Mouse (Mus musculus): Measurements from ENCODE around the gene Amd1. TPM values are rescaled to one million over a fixed set of nuclear protein-coding genes. Genes with fewer than 3 reads are reported as not detected.

Gene Amd1
- polyA plus RNA-seq, 1 experiment: 34.0 TPM

- H3K4me2 ChIP-seq (ENCODE audit: low read depth): peak overlapping the region; percentile 84
Observed at GRCm38 (mm10) chr10:40259542-40259941, 42.4 kb downstream of the Amd1 start.

GRCm38 (mm10) chr10:40258976-40259375 is 43.0 kb downstream of the Amd1 start:
- H3ac ChIP-seq (ENCODE audit: control insufficient read depth, insufficient read length): no peak overlapping the region
- TF ChIP-seq MYOG (IDR thresholded peaks at IDR 0.05; ENCODE audit: control insufficient read depth in 1 of 3, insufficient read depth in 1 of 3, insufficient read length in 2 of 3, low read depth in 2 of 3): no peak
- TF ChIP-seq USF1 (IDR thresholded peaks at IDR 0.05; ENCODE audit: low read depth): no peak
- TF ChIP-seq TCF3 (IDR thresholded peaks at IDR 0.05; ENCODE audit: insufficient read length, low read depth): no peak
- no peak for TF ChIP-seq TCF12 (IDR thresholded peaks at IDR 0.05; ENCODE audit: insufficient read depth, poor library complexity, severe bottlenecking)
- no peak for TF ChIP-seq MYOD1 (IDR thresholded peaks at IDR 0.05; ENCODE audit: control insufficient read depth in 1 of 3, insufficient read length in 2 of 3, low read depth in 2 of 3)
- no peak for TF ChIP-seq CEBPB (IDR thresholded peaks at IDR 0.05; ENCODE audit: insufficient read depth, poor library complexity, severe bottlenecking)
- no peak for TF ChIP-seq E2F4 (IDR thresholded peaks at IDR 0.05; ENCODE audit: insufficient read depth)
- H3K4me2 ChIP-seq (ENCODE audit: low read depth): peak overlapping the region; percentile 84
- no peak overlapping the region for H3K4me3 ChIP-seq
- H3K27me3 ChIP-seq (ENCODE audit: control insufficient read depth, insufficient read depth, insufficient read length): no peaks in the 10 kb centered on the region
- no peaks in the 10 kb centered on the region for H3K79me2 ChIP-seq (ENCODE audit: control insufficient read depth, insufficient read depth)
- H3K36me3 ChIP-seq (ENCODE audit: control insufficient read depth, insufficient read depth): no peaks in the 10 kb centered on the region

More at GRCm38 (mm10) chr10:40259542-40259941, 42.4 kb downstream of the Amd1 start:
- Histone ChIP-seq H3ac (ENCODE audit: control insufficient read depth, insufficient read length) (no peak overlapping the region), H3K36me3 (ENCODE audit: control insufficient read depth, insufficient read depth) (no peaks in the 10 kb centered on the region), H3K79me2 (ENCODE audit: control insufficient read depth, insufficient read depth) (no peaks in the 10 kb centered on the region), H3K4me3 (no peak overlapping the region), H3K27me3 (ENCODE audit: control insufficient read depth, insufficient read depth, insufficient read length) (no peaks in the 10 kb centered on the region)
- TF ChIP-seq MYOG (IDR thresholded peaks at IDR 0.05; ENCODE audit: control insufficient read depth in 1 of 3, insufficient read depth in 1 of 3, insufficient read length in 2 of 3, low read depth in 2 of 3): no peak
- TF ChIP-seq SRF (IDR thresholded peaks at IDR 0.05; ENCODE audit: control insufficient read depth, insufficient read length, low read depth): no peak
- TF ChIP-seq TCF3 (IDR thresholded peaks at IDR 0.05; ENCODE audit: insufficient read length, low read depth): no peak
- TF ChIP-seq E2F4 (IDR thresholded peaks at IDR 0.05; ENCODE audit: insufficient read depth): no peak
- TF ChIP-seq USF1 (IDR thresholded peaks at IDR 0.05; ENCODE audit: low read depth): no peak
- TF ChIP-seq TCF12 (IDR thresholded peaks at IDR 0.05; ENCODE audit: insufficient read depth, poor library complexity, severe bottlenecking): no peak
- no peak for TF ChIP-seq MAX (IDR thresholded peaks at IDR 0.05; ENCODE audit: low read depth)
- no peak for TF ChIP-seq POLR2A (IDR thresholded peaks at IDR 0.05; ENCODE audit: insufficient read length, low read depth)
- TF ChIP-seq REST (IDR thresholded peaks at IDR 0.05; ENCODE audit: insufficient read depth, insufficient read length): no peak
- no peak for TF ChIP-seq POLR2AphosphoS2 (IDR thresholded peaks at IDR 0.05; ENCODE audit: insufficient read length, low read depth)
- no peak for TF ChIP-seq MYOD1 (IDR thresholded peaks at IDR 0.05; ENCODE audit: control insufficient read depth in 1 of 3, insufficient read length in 2 of 3, low read depth in 2 of 3)
- TF ChIP-seq CEBPB (IDR thresholded peaks at IDR 0.05; ENCODE audit: insufficient read depth, poor library complexity, severe bottlenecking): no peak

GRCm38 (mm10) chr10:40258401-40258966 is 43.5 kb downstream of the Amd1 start:
- no peak overlapping the region for H3ac ChIP-seq (ENCODE audit: control insufficient read depth, insufficient read length)
- H3K36me3 ChIP-seq (ENCODE audit: control insufficient read depth, insufficient read depth): no peaks in the 10 kb centered on the region
- no peaks in the 10 kb centered on the region for H3K79me2 ChIP-seq (ENCODE audit: control insufficient read depth, insufficient read depth)
- TF ChIP-seq MYOG (IDR thresholded peaks at IDR 0.05; ENCODE audit: control insufficient read depth in 1 of 3, insufficient read depth in 1 of 3, insufficient read length in 2 of 3, low read depth in 2 of 3) (no peak), MYOD1 (IDR thresholded peaks at IDR 0.05; ENCODE audit: control insufficient read depth in 1 of 3, insufficient read length in 2 of 3, low read depth in 2 of 3) (no peak), USF1 (IDR thresholded peaks at IDR 0.05; ENCODE audit: low read depth) (no peak), TCF3 (IDR thresholded peaks at IDR 0.05; ENCODE audit: insufficient read length, low read depth) (no peak), SRF (IDR thresholded peaks at IDR 0.05; ENCODE audit: control insufficient read depth, insufficient read length, low read depth) (no peak), CEBPB (IDR thresholded peaks at IDR 0.05; ENCODE audit: insufficient read depth, poor library complexity, severe bottlenecking) (peak; percentile 89), POLR2AphosphoS2 (IDR thresholded peaks at IDR 0.05; ENCODE audit: insufficient read length, low read depth) (peak; percentile 94), REST (IDR thresholded peaks at IDR 0.05; ENCODE audit: insufficient read depth, insufficient read length) (no peak), MAX (IDR thresholded peaks at IDR 0.05; ENCODE audit: low read depth) (peak; percentile 17), POLR2A (IDR thresholded peaks at IDR 0.05; ENCODE audit: insufficient read length, low read depth) (peak; percentile 95), TCF12 (IDR thresholded peaks at IDR 0.05; ENCODE audit: insufficient read depth, poor library complexity, severe bottlenecking) (no peak), E2F4 (IDR thresholded peaks at IDR 0.05; ENCODE audit: insufficient read depth) (peak; percentile 12)
- H3K27me3 ChIP-seq (ENCODE audit: control insufficient read depth, insufficient read depth, insufficient read length): no peaks in the 10 kb centered on the region
- H3K4me2 ChIP-seq (ENCODE audit: low read depth): peak overlapping the region; percentile 84
- H3K4me3 ChIP-seq: peak overlapping the region; percentile 76

- H3K4me2 ChIP-seq (ENCODE audit: low read depth): peak within 1 kb of the TSS; percentile 99
- H3K79me2 ChIP-seq (ENCODE audit: control insufficient read depth, insufficient read depth): no peaks in the 10 kb centered on the region
- peak within 1 kb of the TSS; percentile 47 for H3ac ChIP-seq (ENCODE audit: control insufficient read depth, insufficient read length)
- peak within 1 kb of the TSS; percentile 76 for H3K4me3 ChIP-seq
- H3K36me3 ChIP-seq (ENCODE audit: control insufficient read depth, insufficient read depth): no peaks in the 10 kb centered on the region
- TF ChIP-seq POLR2A (IDR thresholded peaks at IDR 0.05; ENCODE audit: insufficient read length, low read depth): peak; percentile 78
- peak; percentile 88 for TF ChIP-seq MAX (IDR thresholded peaks at IDR 0.05; ENCODE audit: low read depth)
- TF ChIP-seq CEBPB (IDR thresholded peaks at IDR 0.05; ENCODE audit: insufficient read depth, poor library complexity, severe bottlenecking): no peak
- no peak for TF ChIP-seq MYOG (IDR thresholded peaks at IDR 0.05; ENCODE audit: control insufficient read depth in 1 of 3, insufficient read depth in 1 of 3, insufficient read length in 2 of 3, low read depth in 2 of 3)
- peak; percentile 80 for TF ChIP-seq POLR2AphosphoS2 (IDR thresholded peaks at IDR 0.05; ENCODE audit: insufficient read length, low read depth)
- TF ChIP-seq MYOD1 (IDR thresholded peaks at IDR 0.05; ENCODE audit: control insufficient read depth in 1 of 3, insufficient read length in 2 of 3, low read depth in 2 of 3): no peak
- no peak for TF ChIP-seq SRF (IDR thresholded peaks at IDR 0.05; ENCODE audit: control insufficient read depth, insufficient read length, low read depth)
- TF ChIP-seq REST (IDR thresholded peaks at IDR 0.05; ENCODE audit: insufficient read depth, insufficient read length): peak; percentile 15
- no peak for TF ChIP-seq E2F4 (IDR thresholded peaks at IDR 0.05; ENCODE audit: insufficient read depth)
- TF ChIP-seq TCF12 (IDR thresholded peaks at IDR 0.05; ENCODE audit: insufficient read depth, poor library complexity, severe bottlenecking): no peak
- TF ChIP-seq USF1 (IDR thresholded peaks at IDR 0.05; ENCODE audit: low read depth): peak; percentile 57
- no peak for TF ChIP-seq TCF3 (IDR thresholded peaks at IDR 0.05; ENCODE audit: insufficient read length, low read depth)
- H3K27me3 ChIP-seq (ENCODE audit: control insufficient read depth, insufficient read depth, insufficient read length): no peaks in the 10 kb centered on the region
Observed at GRCm38 (mm10) chr10:40257414-40258255, 44.4 kb downstream of the Amd1 start, which contains the start of gene Gtf3c6. Gene Gtf3c6, minus strand, starts transcription at chr10:40258108.
